Mouse (Mus musculus): ENCODE data around the gene 9130008F23Rik. TPM values are rescaled to one million over a fixed set of nuclear protein-coding genes. Genes with fewer than 3 reads are reported as not detected.

9130008F23Rik gene
- polyA plus RNA-seq (2015; fragmentation: Nextera tagmentation; extraction: Ambion mirVana): 1.5 and 1.8 TPM in 2 replicates

DNA sequence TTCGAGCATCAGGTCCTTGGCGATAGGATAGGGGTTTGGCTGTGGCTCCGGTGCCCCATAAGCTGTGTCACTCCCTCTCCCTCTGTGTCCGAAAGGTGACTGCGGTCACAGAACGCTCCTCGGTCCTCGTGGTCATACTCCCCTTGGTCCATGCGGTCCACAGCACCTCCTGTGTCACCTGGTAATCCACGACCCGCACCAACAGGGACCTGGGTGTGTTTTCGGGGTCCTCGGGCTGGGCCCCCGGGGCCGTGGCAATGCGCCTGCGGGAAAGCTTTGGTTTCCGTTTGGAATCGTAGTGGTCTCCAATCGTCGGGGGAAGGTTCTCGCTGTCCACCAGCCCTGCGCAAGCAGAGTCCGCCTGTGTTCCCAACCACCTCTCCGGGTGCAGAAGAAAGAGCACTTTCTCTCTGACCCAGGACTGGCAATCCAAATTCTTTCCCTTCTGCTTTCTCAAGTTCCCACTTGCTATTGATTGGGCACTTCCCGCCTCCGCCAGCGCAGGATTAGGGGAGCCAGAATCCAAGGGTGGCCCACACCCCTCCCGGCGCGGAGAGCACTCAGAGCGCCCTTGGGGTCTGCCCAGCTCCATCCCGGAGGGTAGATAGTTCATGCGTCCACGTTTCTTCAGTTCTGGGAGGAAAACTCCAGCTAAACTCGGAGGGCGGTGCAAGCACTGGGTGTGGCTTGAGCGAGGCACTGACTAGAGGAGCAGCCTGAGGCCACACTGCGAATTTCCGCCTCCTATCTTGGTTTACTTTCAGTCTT is at the start of gene 9130008F23Rik:
Gene 9130008F23Rik, minus strand, starts transcription at position 636 of the 768 bp plus-strand sequence.
- H3K27ac ChIP-seq: 0 out of 2 replicates have a peak within 1 kb of the TSS, but pooled peaks have one; percentile 10
- H3K4me3 ChIP-seq (replicated peaks): peak within 1 kb of the TSS; percentile 67
- ATAC-seq (replicated peaks; ENCODE audit: low FRiP score): peak; percentile 93
- no peaks in the 10 kb centered on the region for H3K36me3 ChIP-seq
- no peaks in the 10 kb centered on the region for H3K9me3 ChIP-seq (replicated peaks)
- H3K4me2 ChIP-seq: peak within 1 kb of the TSS; percentile 91
- H3K4me1 ChIP-seq: peaks cover 11% of the 10 kb centered on the region; the same call in 1 of the 2 replicates
- H3K27me3 ChIP-seq: no peaks in the 10 kb centered on the region
- WGBS: under 1% methylated on average over 40 of the region's 40 CpGs
- peak within 1 kb of the TSS; percentile 60 for H3K9ac ChIP-seq

DNA sequence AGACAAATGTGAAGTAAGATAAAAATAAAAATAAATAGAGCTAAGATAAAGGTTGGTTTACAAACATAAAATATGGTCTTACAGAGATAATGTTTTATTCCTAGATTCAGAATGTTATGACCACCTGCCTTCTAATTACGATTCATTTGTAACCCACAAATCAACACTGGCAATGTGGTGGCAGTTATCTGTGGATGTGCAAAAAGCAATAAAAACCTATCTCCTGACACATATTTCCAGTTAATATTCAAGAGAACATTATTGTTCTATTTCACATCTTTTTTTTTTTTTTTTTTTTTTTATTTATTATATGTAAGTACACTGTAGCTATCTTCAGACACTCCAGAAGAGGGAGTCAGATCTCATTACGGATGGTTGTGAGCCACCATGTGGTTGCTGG is 35.1 kb upstream of the 9130008F23Rik start:
- no peak for ATAC-seq (replicated peaks; ENCODE audit: low FRiP score)
- WGBS: 86% methylated on average over 2 of the region's 2 CpGs
- H3K4me1 ChIP-seq: no peaks in the 10 kb centered on the region

DNA sequence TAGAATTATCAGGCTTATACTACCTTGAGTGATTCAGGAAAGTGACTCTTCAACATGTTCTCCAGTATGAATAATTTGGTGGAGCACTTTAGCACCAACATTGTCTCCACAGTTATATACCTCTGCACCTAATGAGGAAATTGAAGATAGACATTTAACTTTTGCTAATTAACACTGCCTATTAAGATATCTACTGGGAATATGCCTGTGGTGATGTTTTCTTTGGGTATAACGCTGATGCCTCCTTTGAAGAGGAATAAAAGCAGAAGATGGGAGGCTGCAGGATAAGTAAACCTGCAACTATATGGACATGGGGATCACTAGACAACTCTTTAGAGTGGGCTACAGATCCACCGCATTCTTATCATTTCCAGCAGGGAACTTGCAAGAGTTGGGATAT is 33.9 kb upstream of the 9130008F23Rik start, which contains the start of gene Glyatl3:
Gene Glyatl3, minus strand, starts transcription at position 101 of the 400 bp plus-strand sequence.
- Histone ChIP-seq H3K4me3 (replicated peaks) (no peak within 1 kb of the TSS), H3K27me3 (no peaks in the 10 kb centered on the region), H3K9me3 (replicated peaks) (no peaks in the 10 kb centered on the region), H3K36me3 (no peaks in the 10 kb centered on the region), H3K4me1 (no peaks in the 10 kb centered on the region), H3K27ac (no peak within 1 kb of the TSS), H3K9ac (no peak within 1 kb of the TSS), H3K4me2 (no peak within 1 kb of the TSS)
- no peak for ATAC-seq (replicated peaks; ENCODE audit: low FRiP score)
- 91% methylated on average over 2 of the region's 2 CpGs for WGBS

More for the DNA sequence above, 35.1 kb upstream of the 9130008F23Rik start:
- Histone ChIP-seq H3K9ac (no peak overlapping the region), H3K27me3 (no peaks in the 10 kb centered on the region), H3K4me2 (no peak overlapping the region), H3K4me3 (replicated peaks) (no peak overlapping the region), H3K27ac (no peak overlapping the region), H3K9me3 (replicated peaks) (no peaks in the 10 kb centered on the region), H3K36me3 (no peaks in the 10 kb centered on the region)

DNA sequence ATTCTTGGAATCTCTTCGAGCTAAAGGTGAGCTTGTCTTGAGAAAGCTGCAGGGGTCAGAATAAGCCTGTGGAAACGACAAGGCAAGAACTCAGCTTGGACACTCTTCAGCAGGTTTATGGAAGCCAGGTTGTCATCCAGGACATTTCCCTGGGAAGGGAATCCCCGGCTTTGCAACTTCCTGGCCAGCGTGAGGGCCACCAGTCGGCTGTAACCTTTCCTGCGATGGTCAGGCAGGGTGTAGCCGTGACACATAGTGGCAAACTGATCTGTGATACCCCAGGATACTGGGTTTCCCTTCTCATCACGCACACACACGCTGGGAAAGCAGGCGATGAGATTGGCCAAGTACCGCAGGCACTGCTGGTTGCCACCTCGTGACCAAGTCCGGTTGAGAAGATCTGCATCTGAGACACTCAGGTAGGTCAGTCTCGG is 24.4 kb upstream of the 9130008F23Rik start:
- Histone ChIP-seq H3K4me3 (replicated peaks) (0 out of 2 replicates have a peak overlapping the region, but pooled peaks have one; percentile 21), H3K27ac (no peak overlapping the region), H3K9me3 (replicated peaks) (no peaks in the 10 kb centered on the region), H3K27me3 (no peaks in the 10 kb centered on the region), H3K36me3 (no peaks in the 10 kb centered on the region), H3K4me1 (peaks cover 9% of the 10 kb centered on the region), H3K4me2 (peak overlapping the region; percentile 54), H3K9ac (no peak overlapping the region)
- 5% methylated on average over 13 of the region's 14 CpGs for WGBS
- ATAC-seq (replicated peaks; ENCODE audit: low FRiP score): peak; percentile 60

DNA sequence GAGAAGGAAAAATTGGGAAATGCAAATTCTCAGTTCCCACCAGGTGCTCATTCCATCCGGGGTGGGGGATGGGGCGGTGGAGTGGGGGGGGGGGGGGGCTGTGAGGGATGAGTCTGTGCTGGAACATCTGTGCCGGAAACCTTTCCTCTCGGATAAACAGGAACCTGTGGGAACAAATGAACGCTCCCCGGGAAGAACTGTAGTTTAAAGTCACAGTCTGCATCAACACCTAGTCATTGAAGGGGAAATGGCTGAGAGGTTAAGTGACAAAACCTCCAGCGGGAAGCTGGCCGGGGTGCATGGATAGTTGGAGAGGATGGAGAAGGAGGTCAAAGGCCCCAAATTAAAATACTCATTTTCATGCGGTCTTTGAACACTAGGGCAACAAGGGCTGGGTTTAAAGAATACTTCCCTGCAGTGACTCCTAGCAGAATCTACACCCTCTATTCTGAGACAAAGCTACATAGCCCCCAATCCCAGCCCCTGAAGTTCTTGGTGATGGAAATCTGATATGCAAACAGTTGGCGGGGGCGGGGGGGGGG is 23.8 kb upstream of the 9130008F23Rik start:
- Histone ChIP-seq H3K9ac (no peak overlapping the region), H3K36me3 (no peaks in the 10 kb centered on the region), H3K4me3 (replicated peaks) (no peak overlapping the region), H3K4me2 (peak overlapping the region; percentile 54), H3K27ac (no peak overlapping the region), H3K4me1 (peaks cover 9% of the 10 kb centered on the region), H3K27me3 (no peaks in the 10 kb centered on the region), H3K9me3 (replicated peaks) (no peaks in the 10 kb centered on the region)
- peak; percentile 56 for ATAC-seq (replicated peaks; ENCODE audit: low FRiP score)
- WGBS: 8% methylated on average over 11 of the region's 11 CpGs

DNA sequence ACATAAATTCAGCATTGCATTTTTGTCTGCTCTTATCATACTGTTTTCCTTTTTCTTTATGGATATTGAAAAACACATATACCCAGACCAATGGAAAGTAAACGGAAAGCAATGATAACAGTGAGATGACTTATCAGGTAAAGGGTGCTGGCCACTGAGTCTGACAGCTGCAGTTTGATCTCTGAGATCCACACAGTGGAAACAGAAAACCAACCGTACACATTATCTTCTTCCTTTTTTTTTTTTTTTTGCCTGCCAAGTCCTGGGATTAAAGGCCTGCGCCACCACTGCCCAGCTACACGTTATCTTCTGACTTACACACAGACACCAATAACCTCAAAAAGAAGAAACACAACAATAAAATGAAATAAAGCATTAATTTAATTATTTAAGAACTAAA is 23.0 kb upstream of the 9130008F23Rik start:
- H3K36me3 ChIP-seq: no peaks in the 10 kb centered on the region
- H3K27ac ChIP-seq: no peak overlapping the region
- no peaks in the 10 kb centered on the region for H3K9me3 ChIP-seq (replicated peaks)
- ATAC-seq (replicated peaks; ENCODE audit: low FRiP score): no peak
- no peak overlapping the region for H3K4me2 ChIP-seq
- H3K27me3 ChIP-seq: no peaks in the 10 kb centered on the region
- WGBS: 73% methylated on average over 4 of the region's 4 CpGs
- no peak overlapping the region for H3K4me3 ChIP-seq (replicated peaks)
- H3K4me1 ChIP-seq: peaks cover 9% of the 10 kb centered on the region
- no peak overlapping the region for H3K9ac ChIP-seq

DNA sequence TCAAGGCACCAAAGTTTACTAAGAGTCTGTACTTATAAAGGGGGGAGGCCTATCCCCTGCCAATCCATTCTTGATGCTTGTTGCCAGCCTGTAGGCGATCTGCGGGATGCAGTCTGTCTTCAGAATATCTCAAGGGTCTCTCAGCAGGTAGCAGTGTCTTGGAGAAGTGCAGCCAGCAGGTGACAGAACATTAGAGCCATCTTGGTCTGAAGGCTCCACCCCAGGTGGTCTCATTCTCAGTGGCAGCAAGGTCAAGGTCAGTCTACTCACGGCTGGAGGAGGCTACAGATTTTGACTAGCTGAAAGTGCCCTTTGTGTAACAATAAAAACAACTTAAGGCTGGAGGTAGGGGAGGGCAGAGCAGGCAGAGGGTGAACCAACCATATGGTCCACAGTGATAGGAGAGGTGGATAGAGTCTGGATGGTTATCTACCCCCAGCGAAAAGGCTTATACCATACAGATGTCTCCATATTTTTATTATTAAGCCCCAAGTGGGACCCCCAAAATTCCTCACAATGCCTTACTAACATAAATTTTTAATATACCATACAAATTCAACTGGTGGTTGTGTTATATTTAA is 19.5 kb upstream of the 9130008F23Rik start:
- 48% methylated on average over 4 of the region's 4 CpGs for WGBS

DNA sequence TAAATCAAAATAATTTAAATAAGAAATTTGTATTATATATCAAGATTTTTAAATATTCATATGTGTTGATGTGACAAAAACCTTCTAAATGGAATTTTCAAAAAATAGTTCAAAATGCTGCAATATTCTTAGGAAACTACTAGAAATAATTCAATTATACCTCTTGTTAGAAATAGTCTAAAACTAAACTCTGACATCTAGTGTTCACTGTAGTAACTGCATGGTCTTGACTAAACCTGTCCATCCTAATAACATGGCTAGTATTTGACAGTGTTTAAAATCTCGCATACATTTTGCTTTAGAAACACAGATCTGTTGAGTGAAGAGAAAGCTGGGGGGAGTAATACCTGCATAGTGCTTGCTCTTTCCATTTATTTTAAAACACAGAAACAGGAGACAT is 16.5 kb upstream of the 9130008F23Rik start:
- 58% methylated on average over 1 of the region's 1 CpGs for WGBS
- ATAC-seq (replicated peaks; ENCODE audit: low FRiP score): no peak
- Histone ChIP-seq H3K9ac (no peak overlapping the region), H3K9me3 (replicated peaks) (no peaks in the 10 kb centered on the region), H3K36me3 (no peaks in the 10 kb centered on the region), H3K27ac (no peak overlapping the region), H3K4me2 (no peak overlapping the region), H3K27me3 (no peaks in the 10 kb centered on the region), H3K4me3 (replicated peaks) (no peak overlapping the region), H3K4me1 (no peaks in the 10 kb centered on the region)

More for the DNA sequence above, 19.5 kb upstream of the 9130008F23Rik start:
- Histone ChIP-seq H3K27ac (no peak overlapping the region), H3K9me3 (replicated peaks) (no peaks in the 10 kb centered on the region), H3K36me3 (no peaks in the 10 kb centered on the region), H3K27me3 (no peaks in the 10 kb centered on the region), H3K4me3 (replicated peaks) (no peak overlapping the region), H3K4me2 (no peak overlapping the region), H3K9ac (no peak overlapping the region), H3K4me1 (peaks cover 9% of the 10 kb centered on the region)
- no peak for ATAC-seq (replicated peaks; ENCODE audit: low FRiP score)

DNA sequence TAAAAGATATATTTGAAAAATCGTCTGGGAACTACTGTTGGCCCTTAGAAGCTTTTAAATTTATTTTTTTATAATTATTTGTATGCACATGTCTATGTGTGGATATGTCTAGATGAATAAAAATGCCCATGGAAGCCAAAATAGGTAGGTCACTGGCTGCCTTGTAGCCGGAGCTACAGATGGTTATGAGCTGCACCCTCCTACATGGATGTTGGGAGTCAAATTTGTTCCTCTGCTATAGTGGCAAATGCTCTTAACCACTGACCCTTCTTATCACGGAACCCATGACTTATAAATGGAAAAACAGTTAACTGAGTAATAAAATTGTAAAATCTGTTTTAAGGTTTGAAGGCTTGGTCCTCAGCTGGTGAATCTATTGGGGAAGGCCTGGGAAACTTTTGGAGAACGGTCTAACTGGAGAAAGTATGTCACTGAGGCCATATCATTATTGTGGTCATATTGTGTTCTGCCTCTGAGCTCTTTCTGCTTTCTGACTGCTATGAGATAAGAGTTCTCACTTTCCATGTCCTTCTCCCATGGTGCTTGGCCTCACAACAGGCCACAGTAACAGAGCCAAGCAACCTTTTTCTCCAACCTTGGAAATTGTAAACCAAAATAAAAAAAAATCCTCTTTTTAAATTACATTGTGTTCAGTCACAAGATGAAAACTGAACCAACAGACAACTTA is 7.6 kb upstream of the 9130008F23Rik start:
- Histone ChIP-seq H3K9ac (no peak overlapping the region), H3K36me3 (no peaks in the 10 kb centered on the region), H3K27ac (no peak overlapping the region), H3K9me3 (replicated peaks) (no peaks in the 10 kb centered on the region), H3K27me3 (no peaks in the 10 kb centered on the region), H3K4me3 (replicated peaks) (no peak overlapping the region), H3K4me1 (no peaks in the 10 kb centered on the region), H3K4me2 (no peak overlapping the region)
- no peak for ATAC-seq (replicated peaks; ENCODE audit: low FRiP score)
- WGBS: 78% methylated on average over 4 of the region's 4 CpGs

DNA sequence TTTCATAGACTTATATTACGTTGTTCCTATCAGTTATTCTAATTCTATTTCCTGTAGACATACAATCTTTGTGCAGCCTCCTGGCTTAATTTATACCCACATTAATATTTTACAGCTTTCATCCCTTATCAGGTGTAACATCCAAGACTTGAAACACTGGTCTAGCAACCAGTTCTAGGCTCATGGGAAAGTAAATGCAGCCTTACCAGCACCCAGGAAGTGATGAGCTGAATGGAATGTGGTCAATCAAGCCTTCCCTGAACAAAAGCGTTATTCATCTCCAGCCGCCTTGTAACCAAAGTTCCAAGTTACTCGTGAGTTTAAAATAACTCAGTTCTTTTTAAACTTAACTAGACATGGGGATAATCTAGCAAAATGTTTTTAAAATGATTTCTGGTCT is 4.8 kb upstream of the 9130008F23Rik start:
- Histone ChIP-seq H3K9ac (no peak overlapping the region), H3K9me3 (replicated peaks) (no peaks in the 10 kb centered on the region), H3K27ac (no peak overlapping the region), H3K27me3 (no peaks in the 10 kb centered on the region), H3K36me3 (no peaks in the 10 kb centered on the region), H3K4me3 (replicated peaks) (no peak overlapping the region), H3K4me1 (no peaks in the 10 kb centered on the region), H3K4me2 (no peak overlapping the region)
- ATAC-seq (replicated peaks; ENCODE audit: low FRiP score): no peak
- WGBS: 75% methylated on average over 4 of the region's 4 CpGs

DNA sequence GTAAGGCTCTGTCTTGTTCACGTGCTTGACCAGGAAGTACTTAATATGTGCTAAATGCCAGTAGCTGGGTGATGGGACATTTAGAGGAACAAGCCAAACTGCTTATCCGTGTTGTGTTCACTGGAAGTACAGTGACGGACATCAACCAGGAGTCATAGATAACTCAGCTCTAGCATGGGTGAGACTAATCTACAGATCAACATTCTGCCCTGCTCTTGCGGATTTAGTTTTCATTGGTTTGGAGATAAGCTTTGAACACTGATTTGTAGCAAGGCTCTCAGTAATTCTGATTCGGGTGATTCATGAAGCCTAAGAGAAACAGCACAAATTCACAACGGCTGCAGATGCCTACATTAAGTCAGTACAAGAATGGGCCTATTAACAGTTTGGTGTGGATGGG is 1.8 kb upstream of the 9130008F23Rik start:
- 86% methylated on average over 6 of the region's 6 CpGs for WGBS
- H3K27ac ChIP-seq: no peak overlapping the region
- no peaks in the 10 kb centered on the region for H3K9me3 ChIP-seq (replicated peaks)
- H3K4me3 ChIP-seq (replicated peaks): no peak overlapping the region
- no peaks in the 10 kb centered on the region for H3K27me3 ChIP-seq
- no peak for ATAC-seq (replicated peaks; ENCODE audit: low FRiP score)
- H3K9ac ChIP-seq: no peak overlapping the region
- H3K36me3 ChIP-seq: no peaks in the 10 kb centered on the region
- H3K4me1 ChIP-seq: peaks cover 11% of the 10 kb centered on the region; the same call in 1 of the 2 replicates
- H3K4me2 ChIP-seq: no peak overlapping the region

DNA sequence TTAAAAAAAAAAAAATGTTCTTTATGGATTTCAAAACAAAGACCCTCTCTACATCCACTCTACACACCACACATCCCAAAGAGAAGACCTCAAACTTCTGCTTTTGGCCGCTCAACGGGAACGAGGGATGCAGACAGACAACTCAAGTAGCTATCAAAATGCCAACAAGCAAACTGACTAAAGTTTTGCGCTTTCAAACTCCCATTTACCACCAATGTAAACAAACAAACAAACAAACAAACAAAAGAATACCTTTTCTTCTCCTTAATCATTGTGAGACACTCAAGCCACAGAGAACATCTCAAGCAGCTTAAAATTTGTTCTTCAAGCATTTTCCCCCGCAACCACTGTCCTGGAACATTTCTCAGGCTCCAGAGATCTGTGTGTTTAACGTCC is 833 bp downstream of the 9130008F23Rik start:
- ATAC-seq (replicated peaks; ENCODE audit: low FRiP score): no peak
- no peak overlapping the region for H3K27ac ChIP-seq

More for the DNA sequence above, 833 bp downstream of the 9130008F23Rik start:
- Histone ChIP-seq H3K36me3 (no peaks in the 10 kb centered on the region), H3K27me3 (no peaks in the 10 kb centered on the region), H3K9ac (peak overlapping the region; percentile 60), H3K9me3 (replicated peaks) (no peaks in the 10 kb centered on the region), H3K4me1 (peaks cover 11% of the 10 kb centered on the region; the same call in 1 of the 2 replicates), H3K4me2 (peak overlapping the region; percentile 91), H3K4me3 (replicated peaks) (peak overlapping the region; percentile 67)
- WGBS: 17% methylated on average over 6 of the region's 6 CpGs

Data from kidney, embryonic 15.5 days (tissue).